Mouse (Mus musculus): ENCODE measurements around the gene Sertad2.

The Sertad2 gene

DNA sequence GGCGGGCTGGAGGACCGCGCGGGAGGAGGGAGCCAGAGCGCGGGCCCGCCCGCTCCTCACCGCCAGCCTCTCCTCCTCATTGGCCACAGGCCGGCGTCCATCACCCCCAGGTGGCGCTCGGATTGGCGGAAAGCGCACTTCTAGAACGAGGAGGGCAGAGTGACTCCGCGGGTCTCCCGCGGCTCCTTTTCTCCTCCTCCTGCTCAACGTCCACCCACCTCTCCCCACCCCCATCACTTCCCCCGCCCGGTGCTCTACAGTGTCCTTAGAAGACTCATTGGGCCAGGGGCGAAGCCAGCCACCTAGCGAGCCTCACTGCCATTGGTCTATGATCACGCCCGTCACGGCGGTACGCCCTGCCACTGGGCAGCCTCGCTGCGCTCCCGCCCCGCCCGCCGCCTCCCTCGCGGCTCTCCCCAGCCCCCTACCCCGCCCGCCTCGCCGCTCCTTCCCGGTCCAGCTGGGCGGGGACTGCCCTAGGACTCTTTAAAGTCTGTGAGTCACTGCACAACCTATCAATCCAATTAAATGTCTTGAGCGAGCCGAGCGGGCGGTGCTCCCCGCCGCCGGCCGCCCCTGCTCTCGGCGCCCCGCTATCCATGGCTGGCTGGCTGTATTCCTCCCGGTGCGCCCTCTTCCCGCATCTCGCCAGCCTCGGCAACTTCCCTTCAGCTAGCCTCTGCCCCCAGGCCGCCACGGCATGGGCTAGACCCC is at the start of gene Sertad2:
Gene Sertad2 (plus strand): TSS at position 515 of the 714 bp plus-strand sequence.
- DNase-seq (ENCODE audit: low read depth, low spot score): peak; percentile 100

DNA sequence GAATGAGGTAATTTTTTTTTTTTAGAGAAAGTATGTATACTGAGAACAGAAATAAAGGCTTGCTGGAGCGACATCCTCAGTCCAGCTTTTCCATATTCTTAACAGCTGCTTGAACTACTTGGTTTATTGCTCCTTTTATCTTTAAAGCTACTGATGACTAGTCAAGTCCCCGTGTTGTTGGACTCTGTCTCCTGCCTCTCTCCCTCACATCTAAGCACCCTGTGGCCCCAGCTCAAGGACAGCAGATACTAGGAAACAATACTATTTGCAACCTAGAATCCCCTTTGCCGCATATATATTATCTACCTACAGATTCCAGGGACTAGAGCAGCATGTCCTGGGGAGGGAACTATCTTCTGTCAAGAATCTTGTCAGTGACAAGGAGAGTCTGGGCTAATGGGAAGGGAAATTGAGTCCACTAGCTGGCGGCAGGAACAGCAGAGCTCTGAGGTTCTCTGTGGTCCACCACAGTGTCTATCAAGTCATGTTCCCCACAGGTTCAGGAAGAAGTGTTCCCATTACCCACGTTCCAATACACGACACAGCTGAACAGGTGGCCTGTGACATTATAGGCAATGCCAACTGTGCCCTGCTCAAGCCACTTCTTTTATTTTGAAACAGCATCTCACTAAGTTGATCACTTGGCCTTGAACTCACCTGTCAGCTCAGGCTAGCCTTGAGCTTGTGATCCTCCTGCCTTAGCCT is 49.0 kb upstream of the Sertad2 start:
- DNase-seq (ENCODE audit: low read depth, low spot score): no peak

DNA sequence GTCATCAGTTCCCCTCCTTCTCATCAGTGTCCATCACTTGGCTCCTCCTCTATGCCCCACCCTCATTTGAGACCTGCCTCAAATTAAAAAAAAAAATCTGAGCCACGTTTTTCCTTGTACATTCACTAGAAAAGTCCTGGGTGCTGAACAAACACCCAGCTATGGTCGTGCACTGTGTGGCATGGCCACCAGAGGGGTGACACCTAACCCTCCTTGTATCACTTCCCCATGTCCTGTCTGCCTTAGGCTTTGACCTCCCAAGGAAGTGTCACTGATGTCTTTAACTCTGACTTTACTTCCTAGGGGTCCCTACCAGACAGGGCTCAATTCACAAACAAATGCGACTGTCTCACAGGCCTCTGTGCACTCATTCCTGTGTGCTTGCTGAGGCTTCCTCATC is 42.5 kb upstream of the Sertad2 start:
- DNase-seq (ENCODE audit: low read depth, low spot score): peak; percentile 5

DNA sequence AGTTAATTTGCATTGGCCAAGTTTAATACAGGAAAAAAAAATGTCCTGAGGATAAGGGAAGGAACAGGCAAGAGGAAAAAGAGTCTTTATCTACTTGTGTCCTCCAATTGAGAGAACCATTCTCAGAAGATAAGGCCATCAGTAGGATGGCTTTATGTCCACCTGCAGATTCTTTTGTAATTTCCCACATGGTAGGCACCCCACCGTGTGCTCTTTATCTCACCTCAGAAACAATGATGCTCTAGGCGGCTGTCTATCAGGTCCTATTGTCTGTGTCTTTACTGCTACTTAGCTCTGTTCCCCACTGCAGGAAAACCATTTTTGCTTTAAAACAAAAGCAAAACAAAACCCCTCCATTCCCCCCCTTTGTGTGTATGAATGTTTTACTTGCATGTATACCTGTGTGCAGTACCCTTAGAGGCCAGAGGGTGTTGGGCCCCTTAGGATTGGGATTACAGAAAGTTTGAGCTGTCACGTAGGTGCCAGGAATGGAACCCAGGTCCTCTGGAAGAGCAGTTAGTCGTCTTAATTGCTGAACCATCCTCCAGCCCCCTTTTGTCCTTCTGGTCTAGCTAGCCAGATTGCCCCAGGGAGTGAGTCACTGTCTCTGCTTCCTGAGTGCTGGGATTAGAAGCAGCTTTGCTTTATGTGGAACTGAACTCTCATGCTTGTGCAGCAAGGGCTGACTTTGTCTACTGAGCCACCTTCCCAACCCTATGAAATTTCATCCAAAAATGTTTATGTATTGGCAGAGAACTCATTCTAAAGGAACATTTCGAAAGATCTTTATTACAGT is 41.7 kb upstream of the Sertad2 start:
- no peak for DNase-seq (ENCODE audit: low read depth, low spot score)

DNA sequence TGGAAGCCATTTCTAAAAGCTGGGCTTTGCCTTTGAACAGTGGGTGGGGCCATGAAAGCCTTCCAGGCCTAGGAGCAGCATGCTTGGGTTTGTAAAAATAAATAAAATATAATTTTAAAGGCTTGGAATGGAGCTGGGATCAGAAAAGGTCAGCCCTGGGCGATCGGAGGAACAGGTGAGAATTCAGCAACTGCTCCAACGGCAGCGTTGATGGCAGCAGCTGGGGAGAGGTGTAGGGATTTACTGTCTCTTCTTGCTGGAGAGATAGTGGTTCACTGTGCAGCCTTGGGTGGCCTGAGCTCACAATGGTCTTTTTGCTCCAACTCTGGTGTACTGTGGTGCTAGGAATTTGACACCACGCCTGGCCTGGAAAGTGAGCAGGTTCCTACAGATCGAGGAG is 29.5 kb upstream of the Sertad2 start:
- no peak for DNase-seq (ENCODE audit: low read depth, low spot score)

DNA sequence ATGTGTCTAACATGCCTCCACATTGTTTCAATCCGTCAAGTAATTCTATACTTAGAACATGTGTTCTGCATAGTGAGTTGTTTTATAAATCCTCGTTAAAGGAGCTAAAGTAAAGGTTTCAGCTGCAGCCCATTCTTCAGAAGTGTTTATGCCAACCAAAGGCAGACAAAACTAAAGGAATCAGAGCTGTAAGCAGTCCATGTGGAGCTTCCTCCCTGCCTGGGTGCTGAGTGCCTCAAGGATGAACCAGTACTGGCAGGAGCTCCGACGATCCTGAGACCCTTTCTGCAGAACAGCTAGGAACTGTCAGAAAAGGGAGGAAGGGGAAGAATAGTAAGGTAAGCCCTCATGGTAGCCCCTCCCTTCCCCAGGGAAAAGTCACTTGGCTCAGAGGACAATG is 28.3 kb upstream of the Sertad2 start:
- no peak for DNase-seq (ENCODE audit: low read depth, low spot score)

DNA sequence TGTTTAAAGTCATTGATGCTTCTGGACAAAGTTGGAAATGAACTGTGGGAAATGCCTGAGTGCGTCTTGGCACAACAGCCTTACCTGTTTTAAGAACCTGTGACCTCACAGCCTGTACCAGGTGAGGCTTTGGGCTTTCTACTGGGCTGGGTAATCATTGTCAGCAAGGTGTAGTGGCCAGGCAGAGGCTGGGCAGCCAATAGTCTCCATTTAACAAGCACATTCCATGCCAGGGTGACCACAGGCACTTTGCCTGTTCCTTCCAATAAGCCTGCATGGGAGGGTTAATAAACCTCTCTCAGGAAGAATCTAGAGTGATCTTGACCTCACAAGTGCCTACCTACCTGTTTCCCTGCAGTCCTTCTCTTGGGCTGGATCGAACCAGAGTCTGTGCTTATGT is 21.7 kb upstream of the Sertad2 start:
- DNase-seq (ENCODE audit: low read depth, low spot score): no peak

DNA sequence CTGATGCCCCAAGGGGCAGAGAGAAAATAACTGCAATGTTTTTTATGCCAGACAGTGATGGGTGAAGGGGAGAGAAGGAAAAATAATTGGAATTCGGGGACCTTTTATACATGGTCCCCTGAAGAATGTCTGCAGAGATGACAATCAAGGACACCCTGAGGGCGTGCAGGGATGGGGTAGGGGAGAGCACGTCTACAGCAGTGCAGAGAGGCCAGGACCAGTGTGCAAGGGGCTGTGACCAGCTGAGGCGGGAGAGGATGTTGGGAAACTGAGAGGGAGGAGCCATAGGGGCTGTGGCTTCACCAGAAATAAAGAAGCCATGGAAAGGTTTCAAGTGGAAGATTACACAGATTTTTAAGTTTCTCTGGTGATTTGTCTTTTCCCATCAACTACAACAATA is 20.3 kb upstream of the Sertad2 start:
- no peak for DNase-seq (ENCODE audit: low read depth, low spot score)

DNA sequence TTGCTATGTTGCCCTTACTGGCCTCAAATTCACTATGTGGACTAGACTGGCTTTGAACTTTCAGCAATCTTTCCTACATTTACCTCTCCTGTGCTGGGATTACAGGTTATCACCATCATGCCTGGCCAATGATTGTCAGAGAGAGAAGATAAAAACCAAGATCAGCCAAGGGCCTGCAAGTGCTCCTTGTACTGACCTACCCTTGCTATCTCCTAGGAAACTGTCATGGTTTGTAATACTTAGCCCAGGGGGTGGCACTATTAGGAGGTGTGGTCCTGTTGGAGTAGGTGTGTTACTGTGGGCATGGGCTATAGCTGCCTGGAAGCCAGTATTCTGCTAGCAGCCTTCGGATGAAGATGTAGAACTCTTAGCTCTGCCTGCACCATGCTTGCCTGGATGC is 18.6 kb upstream of the Sertad2 start:
- DNase-seq (ENCODE audit: low read depth, low spot score): no peak

DNA sequence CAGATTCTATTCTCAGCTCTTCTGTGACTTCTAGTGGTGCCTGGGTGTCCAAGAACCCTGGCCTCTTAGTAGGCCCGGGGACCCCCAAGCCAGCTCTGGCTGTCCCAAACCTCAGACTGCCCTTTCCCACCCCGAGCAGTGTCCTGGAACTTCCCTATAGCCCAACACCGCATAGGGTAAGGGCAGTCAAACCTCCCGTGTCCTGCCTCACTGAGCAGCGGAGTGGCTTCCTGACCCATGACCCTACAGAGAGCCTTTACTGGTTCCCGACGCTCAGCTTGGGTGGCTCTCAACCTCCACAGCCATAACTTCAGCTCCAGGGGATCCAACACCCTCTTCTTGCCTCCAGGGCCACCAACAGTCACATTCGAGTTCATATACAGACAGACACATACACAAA is 17.1 kb upstream of the Sertad2 start:
- no peak for DNase-seq (ENCODE audit: low read depth, low spot score)

DNA sequence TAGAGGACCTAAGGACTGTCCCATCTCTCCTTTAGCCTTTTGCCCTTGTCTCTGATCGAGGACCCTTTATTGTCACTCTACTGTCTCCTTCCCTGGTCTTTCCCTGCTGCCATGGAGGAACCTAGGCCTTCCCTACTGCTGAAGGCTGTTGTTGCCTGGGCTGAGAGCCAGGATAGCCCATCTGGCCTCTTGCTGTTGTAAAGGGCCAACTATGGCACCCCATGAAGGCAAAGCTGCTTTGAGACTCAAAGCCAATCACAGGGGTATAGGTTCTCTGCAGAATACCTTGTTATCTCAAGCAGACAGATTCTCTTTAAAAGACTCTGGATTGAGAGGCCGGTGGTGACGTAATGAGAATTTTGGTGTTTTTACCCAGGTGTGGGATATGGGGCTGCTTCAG is 15.2 kb upstream of the Sertad2 start:
- DNase-seq (ENCODE audit: low read depth, low spot score): peak; percentile 90

DNA sequence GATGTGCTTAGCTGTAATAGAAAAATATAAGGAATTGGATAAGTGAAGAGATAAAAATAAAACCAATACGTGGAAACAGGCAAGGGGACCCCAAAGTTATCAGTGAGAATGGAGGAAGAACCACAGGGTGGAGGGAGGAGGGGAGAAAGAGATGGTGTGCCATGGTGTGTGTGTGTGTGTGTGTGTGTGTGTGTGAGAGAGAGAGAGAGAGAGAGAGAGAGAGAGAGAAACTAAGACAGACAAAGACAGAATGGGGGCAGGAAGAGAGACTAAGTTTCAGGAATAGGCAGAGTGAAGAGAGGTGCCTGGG is 11.4 kb upstream of the Sertad2 start:
- no peak for DNase-seq (ENCODE audit: low read depth, low spot score)

DNA sequence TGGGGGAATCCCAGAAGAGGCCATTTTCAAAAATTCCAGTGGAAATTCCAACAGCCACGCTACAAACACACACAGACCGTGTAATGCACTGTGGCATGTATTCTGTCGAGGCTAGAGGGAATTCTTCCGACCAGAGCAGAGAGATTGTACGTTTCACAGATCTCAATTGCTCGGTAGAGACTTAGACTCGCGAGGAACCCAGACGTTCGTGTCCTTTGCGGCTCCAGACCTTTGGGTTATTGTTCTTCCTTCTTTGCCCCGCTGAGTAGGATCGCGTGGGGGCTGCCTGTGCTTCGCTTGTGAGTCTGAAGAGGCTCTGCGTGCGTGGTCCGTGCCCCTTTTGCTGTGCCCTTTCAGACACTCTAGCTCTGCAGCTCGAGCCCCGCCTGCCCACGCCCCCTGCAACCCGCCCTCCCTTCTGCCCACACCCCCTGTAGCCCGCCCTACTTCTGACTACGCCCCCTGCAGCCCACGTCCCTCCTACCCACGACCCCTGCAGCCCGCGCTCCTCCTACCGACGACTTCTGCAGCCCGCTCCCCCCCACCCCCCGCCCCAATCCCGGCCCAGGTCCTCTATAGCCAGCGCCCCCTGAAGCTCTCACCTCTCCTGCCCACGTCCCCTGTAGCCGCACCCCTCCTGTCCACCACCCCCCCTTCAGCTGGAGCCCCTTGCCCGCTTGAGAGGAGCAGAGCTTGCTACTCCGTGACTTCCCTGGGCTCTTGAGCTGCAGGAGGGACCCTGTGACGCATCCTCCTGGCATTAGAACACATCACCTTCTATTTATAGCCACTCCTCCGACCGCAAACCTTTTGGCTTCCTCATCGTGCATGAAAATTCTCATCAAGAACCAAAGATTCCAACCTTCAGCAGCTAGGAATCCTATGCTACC is 10.8 kb upstream of the Sertad2 start:
- peak; percentile 94 for DNase-seq (ENCODE audit: low read depth, low spot score)

DNA sequence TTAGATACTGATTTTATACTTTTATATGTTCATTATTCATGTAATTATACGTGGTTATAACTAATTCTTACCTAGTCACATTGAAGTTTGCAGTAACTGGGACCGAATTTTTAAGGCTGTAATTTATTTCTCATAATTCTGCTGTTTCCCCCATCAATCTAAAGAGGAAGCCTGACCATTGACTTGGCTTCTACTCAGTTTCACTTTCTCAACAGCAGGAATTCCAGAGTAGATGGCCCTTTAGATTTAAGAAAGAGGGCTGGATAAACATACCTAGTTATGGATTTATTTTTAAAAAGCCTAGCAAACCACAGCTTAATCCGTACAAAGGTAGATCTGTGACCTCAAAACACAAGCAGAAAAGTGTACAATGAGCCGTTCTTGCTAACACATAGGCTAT is 9.8 kb upstream of the Sertad2 start:
- no peak for DNase-seq (ENCODE audit: low read depth, low spot score)

DNA sequence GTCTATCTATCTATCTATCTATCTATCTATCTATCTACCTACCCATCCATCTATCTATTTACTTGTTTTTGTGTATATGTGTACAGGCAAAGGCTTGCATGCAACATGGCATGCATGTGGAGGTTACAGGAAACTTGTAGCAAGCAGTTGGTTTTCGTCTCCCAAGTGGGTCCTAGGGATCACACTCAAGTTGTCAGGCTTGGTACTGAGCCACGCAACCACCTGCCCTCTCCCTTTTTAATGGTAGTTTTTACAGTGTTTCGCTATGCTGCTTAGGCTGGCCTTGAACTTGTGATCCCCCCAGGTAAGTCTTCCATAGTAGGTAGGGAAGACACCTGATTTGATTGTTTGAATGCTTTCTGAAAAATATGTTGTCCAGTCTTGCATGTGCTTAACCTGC is 5.8 kb upstream of the Sertad2 start:
- no peak for DNase-seq (ENCODE audit: low read depth, low spot score)

DNA sequence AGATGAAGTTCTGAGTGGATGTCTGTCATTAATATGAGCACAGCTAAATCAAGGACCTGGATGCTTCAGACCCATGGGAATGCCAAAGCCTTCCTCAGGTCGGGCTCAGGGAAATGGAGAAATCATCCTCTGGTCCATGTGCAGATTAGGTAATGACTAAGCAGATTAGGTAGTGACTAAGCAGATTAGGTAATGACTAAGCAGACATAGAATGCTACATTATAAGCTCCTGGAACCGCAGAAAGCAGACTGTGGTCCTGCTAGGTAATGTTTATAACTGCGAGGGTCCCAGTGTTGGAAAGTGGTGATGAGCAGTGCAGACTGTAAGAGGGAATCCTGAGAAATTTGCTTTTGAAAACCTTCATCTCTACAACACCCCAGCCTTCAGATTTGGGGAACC is 4.6 kb upstream of the Sertad2 start:
- DNase-seq (ENCODE audit: low read depth, low spot score): no peak

DNA sequence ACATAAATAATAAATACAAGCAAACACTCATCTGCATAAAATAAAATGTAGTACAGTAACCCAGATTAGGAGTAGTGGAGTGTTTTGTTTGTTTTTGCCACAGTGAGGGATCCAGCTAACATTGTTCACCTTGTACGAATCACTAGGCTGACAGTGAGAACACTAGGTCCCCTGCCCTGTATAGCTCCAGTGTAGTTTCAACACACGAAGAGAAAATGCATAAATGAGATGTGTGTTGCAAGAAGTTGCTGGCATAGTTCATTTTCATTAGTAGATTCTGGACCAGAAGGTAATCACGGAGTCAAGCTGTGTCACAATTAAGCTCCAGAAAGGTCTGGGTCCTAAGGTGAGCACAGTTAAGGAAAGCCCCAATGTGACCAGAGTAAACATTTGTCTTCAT is 1.8 kb upstream of the Sertad2 start:
- no peak for DNase-seq (ENCODE audit: low read depth, low spot score)

DNA sequence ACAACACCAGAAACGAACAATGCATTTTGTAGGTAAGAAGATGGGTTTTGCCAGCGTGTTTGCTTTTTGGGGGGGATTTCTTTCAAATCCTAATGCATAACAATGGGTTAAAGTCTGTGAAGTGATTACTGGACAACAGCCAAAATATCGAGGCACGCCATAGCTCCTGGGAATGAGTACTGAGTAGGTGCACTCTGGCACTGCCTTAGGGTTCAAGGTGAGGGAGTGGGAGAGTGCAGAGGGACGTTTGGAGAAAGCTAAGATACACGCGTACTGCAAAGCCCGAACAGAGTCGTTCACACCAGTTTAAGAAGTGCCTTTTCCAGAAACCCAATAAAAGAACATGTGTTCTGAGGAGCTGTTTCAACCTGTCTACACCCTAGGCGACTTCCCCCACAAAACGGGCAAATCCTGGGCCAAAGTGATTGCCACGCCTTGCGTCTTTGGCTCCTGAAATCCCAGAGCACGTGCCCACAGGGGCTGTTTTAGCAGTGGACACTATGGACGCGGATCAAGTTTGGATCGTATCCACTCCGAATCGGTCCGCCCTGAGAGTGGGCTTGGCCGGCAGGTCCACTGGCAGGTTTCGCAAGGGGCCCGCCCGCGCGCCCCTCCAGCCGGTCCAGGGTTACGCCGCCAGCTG is 937 bp upstream of the Sertad2 start:
- peak; percentile 66 for DNase-seq (ENCODE audit: low read depth, low spot score)

DNA sequence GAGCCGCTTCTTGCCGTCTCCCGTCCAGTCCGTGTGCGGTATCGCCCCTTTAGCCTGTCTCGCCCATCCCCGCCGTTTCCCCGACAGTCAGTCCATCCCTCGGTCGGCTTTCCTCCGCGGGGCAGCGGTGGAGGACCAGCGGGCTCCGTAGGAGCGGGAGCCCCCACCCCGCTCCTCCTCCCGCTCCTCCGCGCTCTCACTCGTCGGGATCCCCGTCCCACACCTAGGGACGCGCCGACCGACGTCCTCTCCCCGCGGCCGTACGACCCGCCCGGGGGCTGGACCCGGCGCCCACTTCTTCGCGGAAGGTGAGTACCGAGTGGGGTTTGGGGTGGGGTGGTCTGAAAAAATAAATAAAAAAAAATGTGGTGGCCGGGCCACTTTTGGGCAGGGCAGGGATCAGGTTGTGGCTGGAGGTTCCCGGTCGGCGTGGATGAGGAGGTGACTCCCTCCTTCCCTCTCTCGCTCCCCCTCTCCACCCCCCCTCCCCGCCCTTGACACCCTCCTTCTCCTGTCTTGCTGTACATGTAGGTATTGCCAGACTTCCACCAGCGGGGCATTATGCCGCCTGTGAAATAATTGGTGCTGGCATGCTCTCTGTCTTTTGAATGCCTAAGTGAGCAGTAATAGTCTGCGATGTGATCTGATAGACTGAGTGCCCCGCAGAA is 534 bp downstream of the Sertad2 start:
- peak; percentile 90 for DNase-seq (ENCODE audit: low read depth, low spot score)

DNA sequence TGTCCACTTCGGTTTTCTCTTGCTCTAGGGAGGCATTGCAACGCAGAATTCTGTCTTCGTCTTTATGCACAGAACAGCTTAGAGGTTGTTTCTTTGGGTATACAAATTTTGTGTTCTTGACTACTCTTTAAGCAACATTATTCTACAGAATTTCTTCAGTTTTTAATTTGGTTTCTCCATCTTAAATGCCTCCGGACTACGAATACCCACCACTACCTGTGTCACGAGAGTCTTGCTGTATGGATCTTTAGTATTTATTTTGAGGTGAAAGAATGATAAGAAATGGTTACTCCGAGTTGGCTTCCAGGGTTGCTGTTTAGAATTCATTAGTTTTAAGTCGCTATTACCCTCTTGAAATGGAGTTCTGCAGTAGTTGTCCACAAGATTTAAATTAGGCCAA is 1.3 kb downstream of the Sertad2 start:
- DNase-seq (ENCODE audit: low read depth, low spot score): no peak
